Mouse (Mus musculus) forebrain, embryonic 16.5 days (tissue): ENCODE data around the gene Cap2. TPM values are rescaled to one million over a fixed set of nuclear protein-coding genes. Genes with fewer than 3 reads are reported as not detected.

Experiments used
- ATAC-seq: fragments of 200-750 bp; cut with Nextera tagmentation; 2 replicates; pipeline ENCODE4 v1.8.0; 2017; ENCODE audit warnings: mild to moderate bottlenecking, moderate library complexity
- H3K27ac ChIP-seq: fragments of 300-500 bp; sonication (generic); 2 replicates; pipeline ENCODE4 v1.5.1; 2014; ENCODE audit warnings: low read length, control low read depth
- H3K27me3 ChIP-seq: fragments of 300-500 bp; sonication (generic); replicated peaks from 2 replicates; pipeline ENCODE4 v1.6.1; 2014; ENCODE audit warnings: low read length; ENCODE audit not compliant: control insufficient read depth, insufficient read depth
- H3K36me3 ChIP-seq: fragments of 300-500 bp; sonication (generic); 2 replicates; pipeline ENCODE4 v1.6.1; 2014; ENCODE audit not compliant: control insufficient read depth, insufficient read depth
- H3K4me1 ChIP-seq: fragments of 300-500 bp; sonication (generic); replicated peaks from 2 replicates; pipeline ENCODE4 v1.6.1; 2014; ENCODE audit warnings: low read length; ENCODE audit not compliant: control insufficient read depth, insufficient read depth
- H3K4me2 ChIP-seq: fragments of 300-500 bp; sonication (generic); 2 replicates; pipeline ENCODE4 v1.6.1; 2014; ENCODE audit warnings: mild to moderate bottlenecking, low read length, control low read depth
- H3K4me3 ChIP-seq: fragments of 300-500 bp; sonication (generic); replicated peaks from 2 replicates; pipeline ENCODE4 v1.5.1; 2014; ENCODE audit warnings: mild to moderate bottlenecking, low read length, control low read depth
- H3K9ac ChIP-seq: fragments of 300-500 bp; sonication (generic); replicated peaks from 2 replicates; pipeline ENCODE4 v1.6.1; 2014; ENCODE audit warnings: low read depth, low read length, control low read depth
- H3K9me3 ChIP-seq: fragments of 300-500 bp; sonication (generic); 2 replicates; pipeline ENCODE4 v1.6.1; 2016; ENCODE audit warnings: low read length; ENCODE audit not compliant: control insufficient read depth
- WGBS: fragments of 180-500 bp; shearing (Covaris S2); extraction: QIAGEN DNeasy Blood & Tissue Kit; methylation state at CpG from one replicate; pipeline ENCODE4 v1.1.7; 2014; 5-methylcytosine and 5-hydroxymethylcytosine counted together
- polyA plus RNA-seq: library from polyadenylated mRNA; unstranded; fragments of >200 nt; fragmentation: Nextera tagmentation; extraction: Ambion mirVana; gene quantifications from 2 replicates; pipeline ENCODE4 v1.2.1, GENCODE M21; 2015

The Cap2 gene
- polyA plus RNA-seq, 1 experiment from 2014 or later = 15.6 TPM

GRCm38 (mm10) chr13:46590885-46591284 lies 89.2 kb downstream of the Cap2 start:
- 90% methylated on average over 4 of the region's 4 CpGs for WGBS
- no peaks in the 10 kb centered on the region for H3K36me3 ChIP-seq
- no peak overlapping the region for H3K27ac ChIP-seq
- no peaks in the 10 kb centered on the region for H3K9me3 ChIP-seq
- no peak overlapping the region for H3K4me3 ChIP-seq
- H3K9ac ChIP-seq = no peak overlapping the region
- H3K4me1 ChIP-seq = peaks cover 2% of the 10 kb centered on the region; the same call in 1 of the 2 replicates
- ATAC-seq = no peak
- no peak overlapping the region for H3K4me2 ChIP-seq
- no peaks in the 10 kb centered on the region for H3K27me3 ChIP-seq

GRCm38 (mm10) chr13:46600694-46601093 lies 99.0 kb downstream of the Cap2 start:
- Histone ChIP-seq H3K4me1 (peaks cover 5% of the 10 kb centered on the region), H3K9ac (no peak overlapping the region), H3K27me3 (no peaks in the 10 kb centered on the region), H3K4me2 (no peak overlapping the region), H3K4me3 (no peak overlapping the region), H3K36me3 (no peaks in the 10 kb centered on the region), H3K27ac (no peak overlapping the region), H3K9me3 (no peaks in the 10 kb centered on the region)
- WGBS = 74% methylated on average over 5 of the region's 5 CpGs
- no peak for ATAC-seq

- WGBS = 48% methylated on average over 2 of the region's 2 CpGs
- no peaks in the 10 kb centered on the region for H3K9me3 ChIP-seq
- H3K27me3 ChIP-seq = no peaks in the 10 kb centered on the region
- peaks cover 5% of the 10 kb centered on the region for H3K4me1 ChIP-seq
- H3K4me3 ChIP-seq = no peak overlapping the region
- H3K36me3 ChIP-seq = no peaks in the 10 kb centered on the region
- ATAC-seq = no peak
- H3K27ac ChIP-seq = no peak overlapping the region
- no peak overlapping the region for H3K4me2 ChIP-seq
- no peak overlapping the region for H3K9ac ChIP-seq
These were observed 99.7 kb downstream of the Cap2 start for GRCm38 (mm10) chr13:46601386-46601785.

- no peak overlapping the region for H3K4me3 ChIP-seq
- no peak overlapping the region for H3K27ac ChIP-seq
- H3K27me3 ChIP-seq = no peaks in the 10 kb centered on the region
- no peak for ATAC-seq
- no peak overlapping the region for H3K4me2 ChIP-seq
- no peaks in the 10 kb centered on the region for H3K9me3 ChIP-seq
- no peaks in the 10 kb centered on the region for H3K36me3 ChIP-seq
- no peak overlapping the region for H3K9ac ChIP-seq
- H3K4me1 ChIP-seq = peaks cover 5% of the 10 kb centered on the region
- 91% methylated on average over 11 of the region's 11 CpGs for WGBS
These were observed 101.0 kb downstream of the Cap2 start for GRCm38 (mm10) chr13:46602674-46603073.

- 86% methylated on average over 3 of the region's 3 CpGs for WGBS
- Histone ChIP-seq H3K4me3 (no peak overlapping the region), H3K4me2 (no peak overlapping the region), H3K36me3 (no peaks in the 10 kb centered on the region), H3K9me3 (no peaks in the 10 kb centered on the region), H3K27me3 (no peaks in the 10 kb centered on the region), H3K27ac (no peak overlapping the region), H3K9ac (no peak overlapping the region), H3K4me1 (no peaks in the 10 kb centered on the region)
- ATAC-seq = no peak
These were observed 109.4 kb downstream of the Cap2 start for GRCm38 (mm10) chr13:46611033-46611432.

GRCm38 (mm10) chr13:46613694-46614272 lies 112.1 kb downstream of the Cap2 start:
- ATAC-seq = no peak
- 87% methylated on average over 6 of the region's 6 CpGs for WGBS

GRCm38 (mm10) chr13:46616673-46617362 lies 115.2 kb downstream of the Cap2 start:
- H3K9me3 ChIP-seq = no peaks in the 10 kb centered on the region
- H3K4me3 ChIP-seq = no peak overlapping the region
- no peak for ATAC-seq
- no peak overlapping the region for H3K9ac ChIP-seq
- H3K27me3 ChIP-seq = no peaks in the 10 kb centered on the region
- no peaks in the 10 kb centered on the region for H3K36me3 ChIP-seq
- WGBS = 92% methylated on average over 19 of the region's 19 CpGs
- H3K4me1 ChIP-seq = no peaks in the 10 kb centered on the region; the same call in 1 of the 2 replicates
- no peak overlapping the region for H3K27ac ChIP-seq
- no peak overlapping the region for H3K4me2 ChIP-seq

More at GRCm38 (mm10) chr13:46613694-46614272, 112.1 kb downstream of the Cap2 start:
- H3K27ac ChIP-seq = no peak overlapping the region
- H3K9ac ChIP-seq = no peak overlapping the region
- no peak overlapping the region for H3K4me2 ChIP-seq
- no peaks in the 10 kb centered on the region for H3K27me3 ChIP-seq
- no peak overlapping the region for H3K4me3 ChIP-seq
- H3K4me1 ChIP-seq = no peaks in the 10 kb centered on the region
- H3K36me3 ChIP-seq = no peaks in the 10 kb centered on the region
- no peaks in the 10 kb centered on the region for H3K9me3 ChIP-seq

- Histone ChIP-seq H3K27ac (no peak overlapping the region), H3K9me3 (no peaks in the 10 kb centered on the region), H3K4me3 (no peak overlapping the region), H3K36me3 (no peaks in the 10 kb centered on the region), H3K27me3 (no peaks in the 10 kb centered on the region), H3K4me1 (no peaks in the 10 kb centered on the region; the same call in 1 of the 2 replicates), H3K4me2 (no peak overlapping the region), H3K9ac (no peak overlapping the region)
- 63% methylated on average over 11 of the region's 11 CpGs for WGBS
- ATAC-seq = peak; percentile 59
These were observed 118.0 kb downstream of the Cap2 start for GRCm38 (mm10) chr13:46619633-46620032.

- Histone ChIP-seq H3K27me3 (no peaks in the 10 kb centered on the region), H3K9me3 (no peaks in the 10 kb centered on the region), H3K27ac (no peak overlapping the region), H3K36me3 (no peaks in the 10 kb centered on the region), H3K4me2 (no peak overlapping the region), H3K4me1 (no peaks in the 10 kb centered on the region; the same call in 1 of the 2 replicates), H3K9ac (no peak overlapping the region), H3K4me3 (no peak overlapping the region)
- WGBS = 91% methylated on average over 7 of the region's 7 CpGs
- no peak for ATAC-seq
These were observed 119.5 kb downstream of the Cap2 start for GRCm38 (mm10) chr13:46620964-46621757.
